ENCODE assay signal across 22 mouse cellular contexts in genomic region chr8:61695416-61695815, GRCm38 (mm10).
DNase-seq lines count a peak whose midpoint lies in the region; ATAC-seq lines count a peak whose summit lies in the region.
"Had no signal": no experiment of that assay in that cellular context is flagged by ENCODE, and none has a peak within 500 bp of the region (broad histone marks: within the 10 kb centered on the region; RNA-seq: fewer than 3 reads in every experiment).

No protein-coding gene starts in this region.

- H3K4me3 ChIP-seq in forebrain, embryonic 16.5 days (replicated peaks; ENCODE audit: low read length): no peak overlapping the region
- no peak overlapping the region for H3K4me3 ChIP-seq in forebrain, embryonic 11.5 days (ENCODE audit: low read depth, low read length)
- H3K4me3 ChIP-seq in megakaryocyte, embryonic 14.5 days (replicated peaks): peak overlapping the region; percentile 38
- H3K4me3 ChIP-seq in embryonic facial prominence, embryonic 14.5 days (ENCODE audit: low read depth, low read length): no peak overlapping the region
- H3K4me3 ChIP-seq: embryonic facial prominence, embryonic 12.5 days; hindbrain, embryonic 12.5 days; left cerebral cortex, adult 2 months; limb, embryonic 13.5 days; neural tube, embryonic 13.5 days had no signal

- no peaks in the 10 kb centered on the region for H3K9me3 ChIP-seq in forebrain, embryonic 16.5 days (ENCODE audit: control insufficient read depth, low read length)
- no peaks in the 10 kb centered on the region for H3K9me3 ChIP-seq in forebrain, embryonic 11.5 days (ENCODE audit: control insufficient read depth, low read length)
- 0 out of 2 replicates have a peak, but pooled peaks cover 2% of the 10 kb centered on the region for H3K9me3 ChIP-seq in megakaryocyte, embryonic 14.5 days
- H3K9me3 ChIP-seq in embryonic facial prominence, embryonic 14.5 days (ENCODE audit: control insufficient read depth, low read length): 0 out of 2 replicates have a peak, but pooled peaks cover 1% of the 10 kb centered on the region
- H3K9me3 ChIP-seq: embryonic facial prominence, embryonic 12.5 days; hindbrain, embryonic 12.5 days; limb, embryonic 13.5 days; neural tube, embryonic 13.5 days had no signal

- H3K4me2 ChIP-seq in forebrain, embryonic 16.5 days (ENCODE audit: low read length): no peak overlapping the region
- H3K4me2 ChIP-seq in forebrain, embryonic 11.5 days (ENCODE audit: low read depth, low read length, severe bottlenecking): no peak overlapping the region
- no peak overlapping the region for H3K4me2 ChIP-seq in embryonic facial prominence, embryonic 14.5 days (ENCODE audit: low read depth, low read length)
- H3K4me2 ChIP-seq: embryonic facial prominence, embryonic 12.5 days; hindbrain, embryonic 12.5 days; limb, embryonic 13.5 days; neural tube, embryonic 13.5 days had no signal

- DNase-seq in forebrain, embryonic 11.5 days (ENCODE audit: low spot score): no peak
- peak; percentile 61 for DNase-seq in embryonic facial prominence, embryonic 14.5 days (ENCODE audit: low spot score)
- DNase-seq in thymus, postnatal 4 days: peak; percentile 47
- DNase-seq in adrenal gland, adult (ENCODE audit: inconsistent age in 2 of 2, low spot score in 1 of 2): no peak
- DNase-seq: adrenal gland, adult 2 months; cerebellum, adult 8-10 months; gastrocnemius, postnatal 14 days; heart, postnatal 10 days; kidney, adult 8-10 months; layer of hippocampus, adult 9-11 months; midbrain, embryonic 14.5 days had no signal

- no peak overlapping the region for H3K27ac ChIP-seq in forebrain, embryonic 16.5 days (ENCODE audit: low read length)
- H3K27ac ChIP-seq in forebrain, embryonic 11.5 days (ENCODE audit: low read depth, low read length): no peak overlapping the region
- no peak overlapping the region; the same call in 1 of the 2 replicates for H3K27ac ChIP-seq in embryonic facial prominence, embryonic 14.5 days (replicated peaks; ENCODE audit: low read depth, low read length)
- H3K27ac ChIP-seq: hindbrain, embryonic 12.5 days; left cerebral cortex, adult 2 months; liver, embryonic 14.5 days; macrophage; neural tube, embryonic 13.5 days had no signal

- 40% methylated on average over 1 of the region's 1 CpGs for WGBS in forebrain, embryonic 16.5 days
- WGBS in forebrain, embryonic 11.5 days: 31% methylated on average over 1 of the region's 1 CpGs
- WGBS in embryonic facial prominence, embryonic 14.5 days: 10% methylated on average over 1 of the region's 1 CpGs

- H3K4me1 ChIP-seq in forebrain, embryonic 16.5 days (replicated peaks; ENCODE audit: control insufficient read depth, insufficient read depth, low read length): no peaks in the 10 kb centered on the region
- H3K4me1 ChIP-seq in forebrain, embryonic 11.5 days (replicated peaks; ENCODE audit: control insufficient read depth, insufficient read depth, low read length): no peaks in the 10 kb centered on the region
- H3K4me1 ChIP-seq in megakaryocyte, embryonic 14.5 days: peaks cover 6% of the 10 kb centered on the region
- H3K4me1 ChIP-seq in embryonic facial prominence, embryonic 14.5 days (ENCODE audit: control insufficient read depth, insufficient read depth, low read length): peaks cover 10% of the 10 kb centered on the region
- H3K4me1 ChIP-seq: hindbrain, embryonic 12.5 days; neural tube, embryonic 13.5 days had no signal

- H3K9ac ChIP-seq in forebrain, embryonic 16.5 days (replicated peaks; ENCODE audit: low read depth, low read length): no peak overlapping the region
- H3K9ac ChIP-seq in forebrain, embryonic 11.5 days (ENCODE audit: low read length): no peak overlapping the region
- H3K9ac ChIP-seq in embryonic facial prominence, embryonic 14.5 days (ENCODE audit: low read depth, low read length): no peak overlapping the region
- H3K9ac ChIP-seq: embryonic facial prominence, embryonic 12.5 days; hindbrain, embryonic 12.5 days; limb, embryonic 13.5 days; liver, embryonic 14.5 days; neural tube, embryonic 13.5 days had no signal

- H3K27me3 ChIP-seq in forebrain, embryonic 16.5 days (replicated peaks; ENCODE audit: control insufficient read depth, insufficient read depth, low read length): no peaks in the 10 kb centered on the region
- no peaks in the 10 kb centered on the region for H3K27me3 ChIP-seq in forebrain, embryonic 11.5 days (ENCODE audit: control insufficient read depth, insufficient read depth, low read length)
- peaks cover 1% of the 10 kb centered on the region for H3K27me3 ChIP-seq in megakaryocyte, embryonic 14.5 days (replicated peaks)
- no peaks in the 10 kb centered on the region for H3K27me3 ChIP-seq in embryonic facial prominence, embryonic 14.5 days (replicated peaks; ENCODE audit: control insufficient read depth, insufficient read depth, low read length)
- H3K27me3 ChIP-seq: CH12.LX; embryonic facial prominence, embryonic 12.5 days; hindbrain, embryonic 12.5 days; limb, embryonic 13.5 days; neural tube, embryonic 13.5 days had no signal

- 0 out of 2 replicates have a peak, but pooled peaks have one; percentile 28 for ATAC-seq in forebrain, embryonic 16.5 days
- no peak for ATAC-seq in forebrain, embryonic 11.5 days (replicated peaks; ENCODE audit: low FRiP score)
- ATAC-seq in megakaryocyte, adult 5-6 weeks (ENCODE audit: poor library complexity, severe bottlenecking): no peak
- no peak for ATAC-seq in embryonic facial prominence, embryonic 14.5 days (ENCODE audit: low read depth)

- no peaks in the 10 kb centered on the region for H3K36me3 ChIP-seq in forebrain, embryonic 16.5 days (ENCODE audit: control insufficient read depth, insufficient read depth)
- H3K36me3 ChIP-seq in forebrain, embryonic 11.5 days (ENCODE audit: control insufficient read depth, insufficient read depth, low read length): no peaks in the 10 kb centered on the region; the same call in 1 of the 2 replicates
- H3K36me3 ChIP-seq in megakaryocyte, embryonic 14.5 days (replicated peaks; ENCODE audit: low read length): no peaks in the 10 kb centered on the region
- H3K36me3 ChIP-seq in embryonic facial prominence, embryonic 14.5 days (ENCODE audit: control insufficient read depth, insufficient read depth, low read length): peaks cover 16% of the 10 kb centered on the region
- H3K36me3 ChIP-seq: neural tube, embryonic 13.5 days had no signal

Comparison
In these comparisons a context has a peak if more than half of its experiments do, and no peak if none do; other contexts are left out.
1. DNase-seq: peak in embryonic facial prominence, embryonic 14.5 days (single experiment) and thymus, postnatal 4 days (single experiment); none in forebrain, embryonic 11.5 days (single experiment) and adrenal gland, adult (0 of 2).